Mouse (Mus musculus): ENCODE results near the gene Zic1.

Gene Zic1

GRCm38 (mm10) chr9:91384136-91384500 lies 18.5 kb upstream of the Zic1 start:
- no peak for DNase-seq (ENCODE audit: low spot score)

DNA sequence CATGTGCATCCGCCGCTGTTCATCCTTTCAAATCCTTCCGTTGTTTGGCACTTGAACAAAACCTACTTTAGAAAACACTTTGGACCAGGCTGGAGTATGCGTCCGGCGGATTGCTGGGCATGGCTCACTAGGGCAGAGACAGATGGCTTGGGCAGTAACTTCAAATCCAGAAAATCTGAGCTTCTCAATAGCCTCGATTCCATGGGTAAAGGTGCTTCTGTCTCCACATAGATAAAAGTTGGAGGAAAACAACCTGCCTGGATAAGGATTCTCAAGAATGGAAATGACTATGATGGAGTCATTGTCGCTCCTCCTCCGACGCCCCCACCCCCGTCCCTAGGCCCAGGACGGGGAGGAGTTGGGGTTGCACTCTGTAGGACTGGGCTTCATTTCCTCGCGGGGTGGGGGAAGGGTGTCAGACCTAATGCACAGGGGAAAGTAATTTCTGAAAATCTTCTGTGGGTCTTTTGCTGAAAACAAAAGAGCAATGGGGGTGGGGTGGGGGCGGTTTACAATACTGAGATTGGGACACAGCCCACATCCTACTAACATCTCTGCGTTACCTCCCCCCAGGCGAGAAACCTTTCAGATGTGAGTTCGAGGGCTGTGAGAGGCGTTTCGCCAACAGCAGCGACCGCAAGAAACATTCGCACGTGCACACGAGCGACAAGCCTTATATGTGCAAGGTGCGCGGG lies 18.0 kb upstream of the Zic1 start:
- no peak for DNase-seq (ENCODE audit: low spot score)

GRCm38 (mm10) chr9:91382471-91383255 lies 17.1 kb upstream of the Zic1 start:
- DNase-seq (ENCODE audit: low spot score), result no peak

- DNase-seq (ENCODE audit: low spot score), result no peak
Observed at GRCm38 (mm10) chr9:91382111-91382379, 16.4 kb upstream of the Zic1 start.

GRCm38 (mm10) chr9:91381284-91382110 lies 15.9 kb upstream of the Zic1 start:
- no peak for DNase-seq (ENCODE audit: low spot score)

DNA sequence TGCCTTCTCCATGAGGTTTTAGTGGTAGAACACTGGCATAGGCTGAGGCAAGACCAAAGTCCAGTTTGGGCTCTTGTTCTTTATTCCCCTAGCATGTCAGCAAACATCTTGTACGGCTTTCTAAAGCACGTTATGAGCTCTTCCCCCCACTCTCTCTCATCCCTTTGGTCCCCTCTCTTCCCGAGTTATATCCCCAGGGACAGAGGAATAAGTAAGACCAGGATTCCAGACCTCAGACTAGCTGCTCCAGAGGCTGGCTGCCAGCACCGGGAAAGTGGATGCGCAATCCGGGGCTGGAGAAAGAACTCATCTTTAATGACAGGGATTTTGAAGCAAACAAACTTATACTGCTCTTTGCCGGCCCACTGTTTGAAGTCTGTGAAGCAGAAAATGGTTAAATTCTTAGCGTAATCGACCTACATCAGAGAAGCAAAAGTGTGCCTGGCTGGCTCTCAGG lies 14.9 kb upstream of the Zic1 start:
- DNase-seq (ENCODE audit: low spot score), result no peak

- no peak for DNase-seq (ENCODE audit: low spot score)
Observed at GRCm38 (mm10) chr9:91379781-91380457, 14.3 kb upstream of the Zic1 start.

DNA sequence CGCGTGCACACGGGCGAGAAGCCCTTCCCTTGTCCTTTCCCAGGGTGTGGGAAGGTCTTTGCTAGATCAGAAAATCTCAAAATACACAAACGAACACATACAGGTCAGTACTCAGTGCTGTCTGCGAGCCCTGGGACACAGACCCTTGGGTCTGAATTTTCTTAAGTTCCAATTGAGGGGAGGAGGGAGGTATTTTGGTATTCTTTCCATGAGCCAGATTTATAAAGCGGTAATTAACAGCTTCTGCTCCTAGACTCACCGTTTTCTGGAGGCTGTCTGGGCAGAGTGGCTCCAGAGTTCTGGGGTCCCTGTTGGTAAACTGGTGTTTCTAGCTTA lies 13.7 kb upstream of the Zic1 start:
- no peak for DNase-seq (ENCODE audit: low spot score)

GRCm38 (mm10) chr9:91378411-91379299 lies 13.0 kb upstream of the Zic1 start:
- DNase-seq (ENCODE audit: low spot score), result no peak

DNA sequence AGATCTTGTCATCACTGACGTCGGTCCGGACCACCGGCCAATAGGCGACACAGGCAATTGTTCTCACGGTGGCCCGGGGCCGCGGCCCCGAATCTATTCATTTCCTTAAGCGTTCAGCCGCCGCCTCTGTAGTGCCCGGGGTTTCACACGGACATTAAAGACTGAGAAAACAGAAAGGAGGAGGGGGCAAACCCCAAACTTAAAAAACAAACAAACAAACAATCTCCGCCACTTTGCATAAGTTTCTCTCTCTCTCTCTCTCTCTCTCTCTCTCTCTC lies 12.2 kb upstream of the Zic1 start:
- DNase-seq (ENCODE audit: low spot score), result no peak

GRCm38 (mm10) chr9:91377036-91377872 lies 11.6 kb upstream of the Zic1 start:
- DNase-seq (ENCODE audit: low spot score), result no peak

DNA sequence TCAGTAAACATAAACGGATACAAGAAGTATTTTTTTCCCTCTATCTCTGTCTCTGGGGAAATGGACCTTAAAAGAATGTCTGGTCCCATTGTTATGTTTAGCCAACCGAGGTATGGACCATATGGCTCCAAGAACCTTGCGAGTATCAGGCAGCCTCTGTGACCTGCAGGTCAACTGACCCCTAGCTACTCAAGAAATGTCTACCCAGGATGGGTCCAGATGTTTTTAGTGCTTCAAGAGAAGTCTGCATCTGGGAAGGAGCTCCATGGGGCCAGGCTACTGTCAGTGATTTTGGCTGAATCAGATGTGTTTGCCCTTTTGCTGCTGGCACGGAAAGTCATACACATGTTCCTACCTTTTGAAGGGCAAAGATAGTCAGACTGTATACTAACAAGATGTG lies 9.1 kb upstream of the Zic1 start:
- DNase-seq (ENCODE audit: low spot score), result no peak

GRCm38 (mm10) chr9:91373811-91374575 lies 8.4 kb upstream of the Zic1 start:
- DNase-seq (ENCODE audit: low spot score), result no peak

DNA sequence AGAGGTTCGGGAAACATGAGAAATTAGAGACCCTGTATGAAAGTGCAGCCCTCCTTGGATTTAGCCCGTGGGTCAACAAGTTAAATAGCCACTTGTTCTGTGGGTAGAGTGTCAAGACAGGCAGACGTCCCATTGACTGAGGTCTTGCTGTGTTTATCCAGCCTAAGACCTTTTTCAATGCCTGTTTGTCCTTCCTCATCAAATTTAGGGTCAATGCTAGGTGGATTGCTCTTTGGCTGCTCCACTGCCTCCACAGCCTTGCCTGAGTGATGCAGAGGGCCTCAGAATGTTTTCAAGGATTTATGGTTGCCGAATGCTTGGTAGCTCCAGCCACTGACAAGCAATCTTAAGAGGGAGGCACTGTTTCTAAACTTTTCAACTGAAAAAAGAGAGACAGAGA lies 6.0 kb upstream of the Zic1 start:
- no peak for DNase-seq (ENCODE audit: low spot score)

DNA sequence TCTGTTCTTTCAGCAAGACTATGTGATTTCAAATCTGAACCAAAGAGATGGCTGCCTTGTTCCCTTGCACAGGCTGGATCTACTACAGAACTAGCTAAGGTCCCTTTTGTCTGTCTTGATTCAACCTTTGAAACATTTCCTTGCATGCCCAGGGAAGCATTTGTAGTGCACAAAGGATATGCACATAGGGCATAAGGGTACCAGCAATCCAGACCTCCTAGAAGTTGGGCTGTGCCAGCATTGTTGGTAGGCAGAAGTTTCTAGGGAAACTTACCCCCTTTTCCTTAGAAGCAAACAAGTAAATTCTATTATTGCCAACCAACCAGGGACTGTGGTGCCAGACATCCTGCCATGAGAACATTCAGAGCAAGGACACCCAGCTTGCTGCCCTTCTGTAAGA lies 5.4 kb upstream of the Zic1 start:
- no peak for DNase-seq (ENCODE audit: low spot score)

GRCm38 (mm10) chr9:91370191-91370708 lies 4.6 kb upstream of the Zic1 start:
- DNase-seq (ENCODE audit: low spot score), result no peak

- DNase-seq (ENCODE audit: low spot score), result no peak
Observed at GRCm38 (mm10) chr9:91369293-91369991, 3.8 kb upstream of the Zic1 start.

DNA sequence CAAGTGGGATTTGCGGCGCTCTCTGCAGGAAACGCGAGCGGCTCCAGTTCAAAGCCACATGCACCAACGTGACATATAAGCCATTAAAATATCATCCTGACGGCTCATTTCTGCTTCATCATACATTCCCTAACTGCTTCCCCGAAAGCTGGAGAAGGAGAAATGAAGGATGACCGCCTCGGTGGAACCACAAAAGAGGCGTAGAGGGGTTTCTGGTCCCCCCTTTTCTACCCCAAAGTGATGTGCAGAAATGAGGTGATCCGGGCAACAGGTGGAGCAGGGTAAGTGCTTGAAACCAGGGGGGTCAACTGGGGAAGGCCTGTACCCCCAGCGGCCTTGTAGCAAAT lies 3.3 kb upstream of the Zic1 start:
- no peak for DNase-seq (ENCODE audit: low spot score)

DNA sequence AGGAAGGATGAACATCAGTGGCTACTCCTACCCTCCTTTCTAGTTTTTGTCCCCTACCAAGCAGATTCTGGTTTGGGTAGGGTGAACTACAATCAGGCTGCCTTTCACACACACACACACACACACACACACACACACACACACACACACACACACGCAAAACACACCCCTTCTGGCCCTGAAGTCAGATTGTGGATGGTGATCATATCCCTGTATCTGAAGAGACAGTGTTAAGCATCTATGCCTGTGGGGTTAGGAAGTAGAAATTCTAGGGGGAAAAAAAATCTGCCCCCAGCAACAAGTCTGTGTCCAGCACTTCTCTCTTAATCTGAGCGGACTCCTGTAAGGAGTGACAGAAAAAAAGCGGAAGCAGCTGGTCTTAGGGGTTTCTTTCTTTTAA lies 2.5 kb upstream of the Zic1 start:
- DNase-seq (ENCODE audit: low spot score), result no peak

All from ovary, postnatal 36 days (tissue).